Mouse (Mus musculus): ENCODE data around the gene Pcnx. TPM values are rescaled to one million over a fixed set of nuclear protein-coding genes. Genes with fewer than 3 reads are reported as not detected.

Gene Pcnx
- polyA plus RNA-seq, 1 experiment from 2014 or later: 10.5 TPM

DNA sequence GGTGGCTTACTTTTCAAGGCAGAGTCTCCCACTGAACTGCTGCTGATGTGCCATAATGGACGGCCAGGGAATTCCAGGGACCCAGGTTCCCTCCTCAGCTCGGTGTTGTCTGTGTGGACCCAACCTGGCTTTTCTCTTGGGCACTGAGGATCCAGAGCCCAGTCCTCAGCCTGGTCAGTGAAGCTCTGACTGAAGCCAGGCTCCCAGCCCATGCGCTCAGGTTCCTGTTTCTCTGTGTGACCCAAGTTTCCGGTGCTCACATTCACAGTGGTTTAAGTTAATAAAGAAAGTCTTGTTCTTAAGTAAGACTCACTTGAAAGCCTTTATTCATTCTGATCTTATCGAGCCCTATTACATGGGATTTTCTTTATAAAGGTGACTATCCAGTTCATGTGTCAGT, 74.7 kb downstream of the Pcnx start:
- Histone ChIP-seq H3K4me2 (no peak overlapping the region), H3K4me1 (replicated peaks) (peaks cover 7% of the 10 kb centered on the region), H3K27me3 (no peaks in the 10 kb centered on the region), H3K9ac (no peak overlapping the region), H3K27ac (no peak overlapping the region), H3K9me3 (no peaks in the 10 kb centered on the region), H3K4me3 (no peak overlapping the region), H3K36me3 (peaks cover 10% of the 10 kb centered on the region)
- WGBS: 92% methylated on average over 5 of the region's 5 CpGs
- ATAC-seq (ENCODE audit: low FRiP score): no peak

- peak overlapping the region; percentile 66; the same call in 1 of the 2 replicates for H3K27ac ChIP-seq
These were observed 76.2 kb downstream of the Pcnx start for GRCm38 (mm10) chr12:81936066-81936465.

GRCm38 (mm10) chr12:81941191-81941590, 81.4 kb downstream of the Pcnx start:
- Histone ChIP-seq H3K4me2 (no peak overlapping the region), H3K36me3 (0 out of 2 replicates have a peak, but pooled peaks cover 3% of the 10 kb centered on the region), H3K4me3 (no peak overlapping the region), H3K4me1 (replicated peaks) (no peaks in the 10 kb centered on the region), H3K27me3 (no peaks in the 10 kb centered on the region), H3K27ac (no peak overlapping the region), H3K9me3 (no peaks in the 10 kb centered on the region), H3K9ac (no peak overlapping the region)
- ATAC-seq (ENCODE audit: low FRiP score): no peak
- WGBS: 82% methylated on average over 9 of the region's 9 CpGs

More at GRCm38 (mm10) chr12:81936066-81936465, 76.2 kb downstream of the Pcnx start:
- 45% methylated on average over 4 of the region's 4 CpGs for WGBS
- Histone ChIP-seq H3K4me1 (replicated peaks) (peaks cover 7% of the 10 kb centered on the region), H3K9ac (no peak overlapping the region), H3K4me3 (no peak overlapping the region), H3K9me3 (no peaks in the 10 kb centered on the region), H3K36me3 (peaks cover 12% of the 10 kb centered on the region), H3K27me3 (no peaks in the 10 kb centered on the region), H3K4me2 (no peak overlapping the region)
- ATAC-seq (ENCODE audit: low FRiP score): no peak

- no peak overlapping the region for H3K4me2 ChIP-seq
- WGBS: 84% methylated on average over 12 of the region's 12 CpGs
These were observed 83.7 kb downstream of the Pcnx start for GRCm38 (mm10) chr12:81943331-81944062.

DNA sequence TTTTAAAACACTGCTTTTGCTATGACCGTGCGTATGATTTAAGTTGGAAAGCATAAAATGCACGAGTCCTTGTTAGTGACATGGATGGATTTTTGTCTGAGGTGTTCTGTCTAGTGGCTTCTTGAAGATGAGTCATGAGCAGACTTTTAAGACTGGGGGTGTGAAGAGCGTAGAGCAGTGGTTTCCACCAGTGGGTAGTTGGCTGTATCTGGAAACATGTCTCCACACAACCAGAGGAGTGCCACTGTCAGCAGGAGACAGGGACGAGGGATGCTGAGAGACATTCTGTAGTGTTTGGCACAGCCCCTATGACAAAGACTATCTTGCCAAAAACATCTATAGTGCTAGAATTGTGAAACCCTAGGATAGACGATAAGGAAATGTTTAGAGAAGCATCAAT, 89.2 kb downstream of the Pcnx start:
- Histone ChIP-seq H3K4me2 (no peak overlapping the region), H3K4me3 (no peak overlapping the region), H3K4me1 (replicated peaks) (0 out of 2 replicates have a peak, but pooled peaks cover 2% of the 10 kb centered on the region), H3K36me3 (peaks cover 27% of the 10 kb centered on the region), H3K9ac (no peak overlapping the region), H3K27ac (no peak overlapping the region), H3K27me3 (no peaks in the 10 kb centered on the region), H3K9me3 (no peaks in the 10 kb centered on the region)
- no peak for ATAC-seq (ENCODE audit: low FRiP score)
- 95% methylated on average over 6 of the region's 6 CpGs for WGBS

More at GRCm38 (mm10) chr12:81943331-81944062, 83.7 kb downstream of the Pcnx start:
- Histone ChIP-seq H3K9ac (no peak overlapping the region), H3K4me1 (replicated peaks) (no peaks in the 10 kb centered on the region), H3K27me3 (no peaks in the 10 kb centered on the region), H3K4me3 (no peak overlapping the region), H3K36me3 (peaks cover 6% of the 10 kb centered on the region; the same call in 1 of the 2 replicates), H3K9me3 (no peaks in the 10 kb centered on the region), H3K27ac (no peak overlapping the region)
- ATAC-seq (ENCODE audit: low FRiP score): no peak

- Histone ChIP-seq H3K36me3 (peaks cover 31% of the 10 kb centered on the region), H3K9me3 (no peaks in the 10 kb centered on the region), H3K27me3 (no peaks in the 10 kb centered on the region), H3K4me1 (replicated peaks) (0 out of 2 replicates have a peak, but pooled peaks cover 2% of the 10 kb centered on the region), H3K4me2 (no peak overlapping the region), H3K27ac (no peak overlapping the region), H3K4me3 (no peak overlapping the region), H3K9ac (no peak overlapping the region)
- WGBS: 87% methylated on average over 2 of the region's 2 CpGs
- no peak for ATAC-seq (ENCODE audit: low FRiP score)
These were observed 90.2 kb downstream of the Pcnx start for GRCm38 (mm10) chr12:81950016-81950415.

GRCm38 (mm10) chr12:81958351-81958750, 98.5 kb downstream of the Pcnx start:
- no peak overlapping the region for H3K4me3 ChIP-seq
- H3K9me3 ChIP-seq: no peaks in the 10 kb centered on the region
- H3K4me2 ChIP-seq: no peak overlapping the region
- H3K27me3 ChIP-seq: no peaks in the 10 kb centered on the region
- 94% methylated on average over 4 of the region's 4 CpGs for WGBS
- peaks cover 27% of the 10 kb centered on the region for H3K36me3 ChIP-seq
- no peak for ATAC-seq (ENCODE audit: low FRiP score)
- no peak overlapping the region for H3K27ac ChIP-seq
- H3K4me1 ChIP-seq (replicated peaks): 0 out of 2 replicates have a peak, but pooled peaks cover 2% of the 10 kb centered on the region
- no peak overlapping the region for H3K9ac ChIP-seq

DNA sequence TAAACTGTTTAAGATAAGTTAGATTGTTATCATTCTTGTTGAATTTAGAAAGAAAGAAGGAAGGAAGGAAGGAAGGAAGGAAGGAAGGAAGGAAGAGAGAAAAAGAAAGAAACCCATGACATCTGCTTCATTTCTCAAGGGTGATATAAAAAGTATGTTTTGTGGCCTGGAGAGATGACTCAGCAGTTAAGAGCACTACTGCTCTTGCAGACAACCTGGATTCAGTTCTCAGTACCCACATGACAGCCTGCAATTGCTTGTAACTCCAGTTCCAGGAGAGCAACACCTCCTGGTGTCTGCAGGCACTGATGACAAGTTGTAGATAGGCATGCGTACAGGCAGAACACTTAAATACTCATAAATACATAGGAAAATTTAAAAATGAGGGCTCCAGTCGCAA, 105.6 kb downstream of the Pcnx start:
- no peaks in the 10 kb centered on the region for H3K27me3 ChIP-seq
- H3K4me1 ChIP-seq (replicated peaks): no peaks in the 10 kb centered on the region
- H3K4me3 ChIP-seq: no peak overlapping the region
- 96% methylated on average over 2 of the region's 2 CpGs for WGBS
- no peak overlapping the region for H3K27ac ChIP-seq
- H3K4me2 ChIP-seq: no peak overlapping the region
- no peak overlapping the region for H3K9ac ChIP-seq
- no peaks in the 10 kb centered on the region for H3K9me3 ChIP-seq
- ATAC-seq (ENCODE audit: low FRiP score): no peak
- peaks cover 61% of the 10 kb centered on the region for H3K36me3 ChIP-seq

- Histone ChIP-seq H3K4me2 (no peak overlapping the region), H3K4me1 (replicated peaks) (no peaks in the 10 kb centered on the region), H3K36me3 (peaks cover 79% of the 10 kb centered on the region), H3K9ac (no peak overlapping the region), H3K27me3 (no peaks in the 10 kb centered on the region), H3K9me3 (no peaks in the 10 kb centered on the region), H3K27ac (no peak overlapping the region), H3K4me3 (no peak overlapping the region)
- 92% methylated on average over 19 of the region's 19 CpGs for WGBS
- ATAC-seq (ENCODE audit: low FRiP score): no peak
These were observed 111.4 kb downstream of the Pcnx start for GRCm38 (mm10) chr12:81971042-81971883.

DNA sequence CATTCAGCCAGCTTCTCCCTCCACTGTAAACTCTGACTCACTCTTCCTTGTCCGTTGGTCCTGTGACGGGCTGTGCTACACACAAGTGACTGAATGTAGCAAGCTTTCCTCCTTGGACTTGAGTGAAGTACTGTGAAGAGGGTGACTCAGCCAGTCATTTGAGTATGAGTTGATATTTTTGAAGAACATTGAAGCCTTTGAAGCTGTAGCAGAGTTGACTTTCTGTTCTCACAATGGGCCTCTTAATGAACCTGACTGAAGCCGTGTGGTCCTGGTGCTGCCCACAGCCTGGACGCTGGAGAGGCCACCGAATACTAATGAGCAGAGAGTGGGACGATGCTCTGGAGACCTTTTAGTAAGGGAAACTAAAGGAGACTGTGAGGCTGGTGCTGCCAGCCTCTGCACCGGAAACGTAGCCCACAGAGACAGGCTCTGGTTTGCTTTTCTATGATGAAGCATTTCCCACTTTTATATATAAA, 112.1 kb downstream of the Pcnx start:
- Histone ChIP-seq H3K4me3 (no peak overlapping the region), H3K9ac (no peak overlapping the region), H3K27me3 (no peaks in the 10 kb centered on the region), H3K27ac (no peak overlapping the region), H3K9me3 (no peaks in the 10 kb centered on the region), H3K36me3 (peaks cover 82% of the 10 kb centered on the region), H3K4me1 (replicated peaks) (no peaks in the 10 kb centered on the region), H3K4me2 (no peak overlapping the region)
- ATAC-seq (ENCODE audit: low FRiP score): no peak
- WGBS: 75% methylated on average over 8 of the region's 8 CpGs

DNA sequence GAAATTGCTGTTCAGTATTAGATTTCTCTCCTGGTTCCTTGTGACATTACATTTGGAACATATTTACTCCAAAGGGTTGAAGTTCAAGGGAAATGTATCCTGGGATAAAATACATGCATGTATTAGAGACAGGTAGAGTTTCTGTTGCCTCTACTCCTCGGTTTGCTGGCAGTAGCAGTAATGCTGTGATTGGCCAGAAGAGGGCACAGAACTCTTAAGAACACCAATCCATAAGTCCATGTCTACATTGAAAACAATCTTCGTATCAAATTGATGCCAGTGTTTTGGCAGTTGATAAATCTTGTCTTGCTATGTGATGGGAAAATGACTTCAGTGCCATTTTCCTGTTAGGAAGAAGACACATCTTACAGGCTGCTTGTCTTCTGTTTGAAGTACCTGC, 115.0 kb downstream of the Pcnx start:
- Histone ChIP-seq H3K4me2 (no peak overlapping the region), H3K9ac (no peak overlapping the region), H3K27ac (no peak overlapping the region), H3K4me3 (no peak overlapping the region), H3K9me3 (no peaks in the 10 kb centered on the region), H3K36me3 (peaks cover 78% of the 10 kb centered on the region), H3K27me3 (no peaks in the 10 kb centered on the region), H3K4me1 (replicated peaks) (no peaks in the 10 kb centered on the region)
- ATAC-seq (ENCODE audit: low FRiP score): no peak
- WGBS: 76% methylated on average over 2 of the region's 2 CpGs

GRCm38 (mm10) chr12:81977346-81977745, 117.5 kb downstream of the Pcnx start:
- Histone ChIP-seq H3K9ac (no peak overlapping the region), H3K27me3 (no peaks in the 10 kb centered on the region), H3K4me1 (replicated peaks) (no peaks in the 10 kb centered on the region), H3K27ac (no peak overlapping the region), H3K36me3 (peaks cover 83% of the 10 kb centered on the region), H3K4me3 (no peak overlapping the region), H3K9me3 (no peaks in the 10 kb centered on the region), H3K4me2 (no peak overlapping the region)
- WGBS: 73% methylated on average over 4 of the region's 4 CpGs
- ATAC-seq (ENCODE audit: low FRiP score): no peak
